Mouse (Mus musculus) cerebellum, adult 2 months (tissue): ENCODE measurements at regions not wholly inside any gene's neighbourhood (a gene's known extent, or its start where the extent isn't known, plus 50 kb on each side); places are given as distances from the start of the nearest gene placed in this dataset.

Experiments used
- DNase-seq, 2 experiments: peaks; one replicate each; pipeline ENCODE4 v3.0.0; 2021
- H3K27ac ChIP-seq: fragments of 200-500 bp; 2 replicates; pipeline ENCODE4 v1.5.1; 2012; ENCODE audit warnings: low read length, control low read depth, inconsistent platforms; ENCODE audit not compliant: insufficient read depth
- H3K27me3 ChIP-seq: fragments of 200-500 bp; 2 replicates; pipeline ENCODE4 v1.6.1; 2012; ENCODE audit warnings: inconsistent platforms, mild to moderate bottlenecking, low read length, moderate library complexity; ENCODE audit not compliant: control insufficient read depth, insufficient read depth
- H3K4me1 ChIP-seq: fragments of 200-500 bp; 2 replicates; pipeline ENCODE4 v1.6.1; 2011; ENCODE audit warnings: low read length; ENCODE audit not compliant: control insufficient read depth, insufficient read depth
- H3K4me3 ChIP-seq: fragments of 200-500 bp; replicated peaks from 2 replicates; pipeline ENCODE3; 2011; ENCODE audit warnings: mild to moderate bottlenecking, low read depth, low read length, control low read depth; ENCODE audit not compliant: insufficient read depth
- CTCF ChIP-seq: fragments of 200-500 bp; IDR thresholded peaks from 2 replicates; pipeline ENCODE4 v1.5.1; 2011; ENCODE audit warnings: low read depth, mild to moderate bottlenecking, control low read depth, low read length, moderate library complexity, borderline replicate concordance; ENCODE audit not compliant: insufficient read depth
- POLR2A ChIP-seq: fragments of 200-500 bp; IDR thresholded peaks from 2 replicates; pipeline ENCODE4 v1.6.1; 2011; ENCODE audit warnings: low read length, control low read depth, borderline replicate concordance; ENCODE audit not compliant: insufficient read depth
- WGBS: fragments of 180-500 bp; shearing (Covaris S2); methylation state at CpG from one replicate; pipeline ENCODE4 v1.1.7; 2018; 5-methylcytosine and 5-hydroxymethylcytosine counted together

DNA sequence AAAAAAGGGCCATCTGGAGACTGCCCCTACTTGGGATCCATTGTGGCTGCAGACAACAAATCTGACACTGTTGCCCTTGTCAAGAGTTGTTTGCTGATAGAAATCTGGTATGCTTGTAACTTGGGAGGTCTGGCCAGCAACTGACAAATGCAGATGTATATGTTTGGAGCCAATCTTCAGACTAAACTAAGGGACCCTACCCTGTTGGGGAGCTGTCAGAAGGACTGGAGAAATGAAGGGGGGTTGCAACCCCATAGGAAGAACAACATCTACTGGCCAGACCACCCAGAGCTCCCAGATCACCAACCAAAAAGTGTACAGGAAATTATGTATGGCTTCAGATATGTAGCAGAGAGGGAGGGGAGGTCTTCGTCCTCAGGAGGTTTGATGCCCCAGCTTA is 54.3 kb upstream of the Pwp1 start:
- no peaks in the 10 kb centered on the region for H3K27me3 ChIP-seq
- TF ChIP-seq CTCF (no peak), POLR2A (no peak)
- no peak overlapping the region for H3K27ac ChIP-seq
- no peak overlapping the region for H3K4me3 ChIP-seq
- WGBS = 89% methylated on average over 1 of the region's 1 CpGs
- no peaks in the 10 kb centered on the region for H3K4me1 ChIP-seq
- DNase-seq = no peak
